Mouse (Mus musculus) lung, postnatal 0 days (tissue): ENCODE data around the gene Heatr5b.

Experiments
- CTCF ChIP-seq: IDR thresholded peaks from 2 replicates; pipeline ENCODE4 v1.5.1; 2016; ENCODE audit warnings: antibody characterized with exemption, mild to moderate bottlenecking
- EP300 ChIP-seq: IDR thresholded peaks from 2 replicates; pipeline ENCODE4 v1.6.1; 2016; ENCODE audit warnings: antibody characterized with exemption, mild to moderate bottlenecking, control low read depth

DNA sequence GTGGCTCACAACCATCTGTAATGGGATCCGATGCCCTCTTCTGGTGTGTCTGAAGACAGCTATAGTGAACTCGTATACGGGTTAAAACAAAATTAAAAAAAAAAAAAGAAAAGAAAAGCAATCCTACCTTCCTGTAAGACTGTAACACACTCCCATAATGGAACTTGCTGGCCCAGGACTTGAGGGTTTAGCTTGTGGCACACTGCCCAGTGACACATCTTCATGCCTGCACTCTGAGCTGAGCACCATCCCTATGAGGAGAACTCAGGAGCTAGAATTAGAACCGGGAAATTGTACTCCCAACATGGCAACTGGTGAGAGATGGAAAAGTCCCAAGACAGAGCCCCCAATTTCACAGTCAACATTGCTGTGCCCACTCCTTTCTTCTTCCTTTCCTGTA, 48.1 kb upstream of the Heatr5b start:
- TF ChIP-seq CTCF = no peak
- no peak for TF ChIP-seq EP300
